Mouse (Mus musculus) liver, embryonic 12.5 days (tissue): Measurements from ENCODE around the gene Fsd1. TPM values are rescaled to one million over a fixed set of nuclear protein-coding genes. Genes with fewer than 3 reads are reported as not detected.
A peak's percentile ranks its signal among the peaks of the same experiment; 100 is the strongest.
"Not testable (repeated sequence)": the region's sequence is repeated elsewhere in the genome, so short reads cannot be mapped to it uniquely, and the experiment has no call there.

Experiments used
- ATAC-seq: fragments of 200-750 bp; cut with Nextera tagmentation; 2 replicates; pipeline ENCODE4 v1.8.0; 2017; ENCODE audit warnings: moderate number of reproducible peaks, mild to moderate bottlenecking, moderate library complexity
- H3K27ac ChIP-seq: fragments of 300-500 bp; sonication (generic); 2 replicates; pipeline ENCODE4 v1.5.1; 2016; ENCODE audit warnings: mild to moderate bottlenecking
- H3K27me3 ChIP-seq: fragments of 300-500 bp; sonication (generic); replicated peaks from 2 replicates; pipeline ENCODE4 v1.6.1; 2016; ENCODE audit warnings: mild to moderate bottlenecking, moderate library complexity
- H3K36me3 ChIP-seq: fragments of 300-500 bp; sonication (generic); 2 replicates; pipeline ENCODE4 v1.6.1; 2016; ENCODE audit warnings: mild to moderate bottlenecking, moderate library complexity
- H3K4me1 ChIP-seq: fragments of 300-500 bp; sonication (generic); 2 replicates; pipeline ENCODE4 v1.6.1; 2016
- H3K4me2 ChIP-seq: fragments of 300-500 bp; sonication (generic); 2 replicates; pipeline ENCODE4 v1.6.1; 2016; ENCODE audit warnings: mild to moderate bottlenecking, moderate library complexity
- H3K4me3 ChIP-seq: fragments of 300-500 bp; sonication (generic); 2 replicates; pipeline ENCODE4 v1.5.1; 2016; ENCODE audit warnings: mild to moderate bottlenecking, moderate library complexity
- H3K9ac ChIP-seq: fragments of 300-500 bp; sonication (generic); 2 replicates; pipeline ENCODE4 v1.6.1; 2016; ENCODE audit warnings: mild to moderate bottlenecking, moderate library complexity
- H3K9me3 ChIP-seq: fragments of 300-500 bp; sonication (generic); replicated peaks from 2 replicates; pipeline ENCODE4 v1.6.1; 2016; ENCODE audit warnings: mild to moderate bottlenecking, moderate library complexity
- WGBS: fragments of 180-500 bp; shearing (Covaris S2); methylation state at CpG from one replicate; pipeline ENCODE4 v1.1.7; 2016; ENCODE audit not compliant: insufficient replicate concordance; 5-methylcytosine and 5-hydroxymethylcytosine counted together
- polyA plus RNA-seq: library from polyadenylated mRNA; unstranded; fragments of >200 nt; fragmentation: Nextera tagmentation; extraction: Ambion mirVana; gene quantifications from 2 replicates; pipeline ENCODE4 v1.2.1, GENCODE M21; 2016

Gene Fsd1
- polyA plus RNA-seq = 1.7 and 2.3 TPM in 2 replicates

- peak within 1 kb of the TSS; percentile 44 for H3K4me2 ChIP-seq
- 8% methylated on average over 35 of the region's 35 CpGs for WGBS
- H3K9ac ChIP-seq = no peak within 1 kb of the TSS
- H3K36me3 ChIP-seq = no peaks in the 10 kb centered on the region
- no peak within 1 kb of the TSS for H3K27ac ChIP-seq
- H3K9me3 ChIP-seq = no peaks in the 10 kb centered on the region
- ATAC-seq = no peak
- peak within 1 kb of the TSS; percentile 21; the same call in 1 of the 2 replicates for H3K4me3 ChIP-seq
- peaks cover 43% of the 10 kb centered on the region for H3K27me3 ChIP-seq
- no peaks in the 10 kb centered on the region for H3K4me1 ChIP-seq
These were observed at the start of gene Fsd1 for GRCm38 (mm10) chr17:55986030-55986961. Fsd1 (plus strand) TSS chr17:55986509.

- H3K4me3 ChIP-seq = peak overlapping the region; percentile 66
- peak overlapping the region; percentile 80 for H3K9ac ChIP-seq
- peak overlapping the region; percentile 86 for H3K4me2 ChIP-seq
- not testable (repeated sequence) for ATAC-seq, H3K9me3 ChIP-seq, H3K27me3 ChIP-seq
- H3K4me1 ChIP-seq = peaks cover 14% of the 10 kb centered on the region
- peaks cover 20% of the 10 kb centered on the region for H3K36me3 ChIP-seq
- WGBS = 33% methylated on average over 10 of the region's 10 CpGs
- peak overlapping the region; percentile 95 for H3K27ac ChIP-seq
These were observed 41.9 kb upstream of the Fsd1 start for GRCm38 (mm10) chr17:55944387-55944865.

GRCm38 (mm10) chr17:55944866-55945682 lies 41.2 kb upstream of the Fsd1 start:
- ATAC-seq = peak; percentile 96
- Histone ChIP-seq H3K36me3 (peaks cover 13% of the 10 kb centered on the region), H3K9ac (peak overlapping the region; percentile 80), H3K4me1 (peaks cover 14% of the 10 kb centered on the region), H3K27ac (peak overlapping the region; percentile 95), H3K4me2 (peak overlapping the region; percentile 86), H3K4me3 (peak overlapping the region; percentile 66)
- under 1% methylated on average over 56 of the region's 56 CpGs for WGBS
- not testable (repeated sequence) for H3K27me3 ChIP-seq, H3K9me3 ChIP-seq

GRCm38 (mm10) chr17:55945696-55946095 lies 40.6 kb upstream of the Fsd1 start:
- Histone ChIP-seq H3K9ac (peak overlapping the region; percentile 80), H3K9me3 (no peaks in the 10 kb centered on the region), H3K36me3 (peaks cover 8% of the 10 kb centered on the region; the same call in 1 of the 2 replicates), H3K27me3 (no peaks in the 10 kb centered on the region), H3K4me3 (peak overlapping the region; percentile 66), H3K4me2 (peak overlapping the region; percentile 86), H3K27ac (peak overlapping the region; percentile 95), H3K4me1 (peaks cover 14% of the 10 kb centered on the region)
- no peak for ATAC-seq
- 39% methylated on average over 5 of the region's 5 CpGs for WGBS

- no peak overlapping the region for H3K4me2 ChIP-seq
- no peak overlapping the region for H3K9ac ChIP-seq
- peaks cover under 1% of the 10 kb centered on the region; the same call in 1 of the 2 replicates for H3K27me3 ChIP-seq
- H3K4me1 ChIP-seq = peaks cover 14% of the 10 kb centered on the region
- H3K36me3 ChIP-seq = no peaks in the 10 kb centered on the region
- no peak overlapping the region for H3K4me3 ChIP-seq
- H3K9me3 ChIP-seq = no peaks in the 10 kb centered on the region
- no peak overlapping the region for H3K27ac ChIP-seq
- WGBS = 70% methylated on average over 4 of the region's 4 CpGs
- ATAC-seq = no peak
These were observed 37.7 kb upstream of the Fsd1 start for GRCm38 (mm10) chr17:55948647-55949046.

GRCm38 (mm10) chr17:55949400-55949799 lies 36.9 kb upstream of the Fsd1 start, which contains the start of gene Zfp119b:
Zfp119b (minus strand) TSS chr17:55949500.
- Histone ChIP-seq H3K4me2 (no peak within 1 kb of the TSS), H3K4me3 (no peak within 1 kb of the TSS), H3K36me3 (no peaks in the 10 kb centered on the region), H3K27me3 (peaks cover 8% of the 10 kb centered on the region), H3K27ac (no peak within 1 kb of the TSS), H3K4me1 (peaks cover 14% of the 10 kb centered on the region), H3K9ac (no peak within 1 kb of the TSS), H3K9me3 (no peaks in the 10 kb centered on the region)
- no peak for ATAC-seq
- 77% methylated on average over 2 of the region's 2 CpGs for WGBS

- H3K27me3 ChIP-seq = peaks cover 20% of the 10 kb centered on the region
- no peak overlapping the region for H3K4me3 ChIP-seq
- ATAC-seq = no peak
- 62% methylated on average over 9 of the region's 9 CpGs for WGBS
- H3K9me3 ChIP-seq = no peaks in the 10 kb centered on the region
- H3K4me2 ChIP-seq = no peak overlapping the region
- no peaks in the 10 kb centered on the region for H3K36me3 ChIP-seq
- H3K9ac ChIP-seq = no peak overlapping the region
- H3K4me1 ChIP-seq = peaks cover 10% of the 10 kb centered on the region
- no peak overlapping the region for H3K27ac ChIP-seq
These were observed 35.7 kb upstream of the Fsd1 start for GRCm38 (mm10) chr17:55950601-55951000.

GRCm38 (mm10) chr17:55952041-55952440 lies 34.3 kb upstream of the Fsd1 start:
- H3K36me3 ChIP-seq = no peaks in the 10 kb centered on the region
- H3K4me3 ChIP-seq = no peak overlapping the region
- no peak overlapping the region for H3K27ac ChIP-seq

GRCm38 (mm10) chr17:55952447-55953027 lies 33.8 kb upstream of the Fsd1 start, which contains the start of gene Ebi3:
Ebi3 (plus strand) TSS chr17:55952640.
- H3K27me3 ChIP-seq = peaks cover 25% of the 10 kb centered on the region
- H3K4me3 ChIP-seq = no peak within 1 kb of the TSS
- peak within 1 kb of the TSS; percentile 5; the same call in 1 of the 2 replicates for H3K4me2 ChIP-seq
- no peaks in the 10 kb centered on the region for H3K9me3 ChIP-seq
- H3K27ac ChIP-seq = no peak within 1 kb of the TSS
- no peak for ATAC-seq
- H3K4me1 ChIP-seq = peaks cover 23% of the 10 kb centered on the region
- WGBS = 42% methylated on average over 6 of the region's 6 CpGs
- no peaks in the 10 kb centered on the region for H3K36me3 ChIP-seq
- no peak within 1 kb of the TSS for H3K9ac ChIP-seq

More at GRCm38 (mm10) chr17:55952041-55952440, 34.3 kb upstream of the Fsd1 start:
- Histone ChIP-seq H3K27me3 (peaks cover 25% of the 10 kb centered on the region), H3K4me2 (no peak overlapping the region), H3K9me3 (no peaks in the 10 kb centered on the region), H3K4me1 (peaks cover 19% of the 10 kb centered on the region), H3K9ac (no peak overlapping the region)
- ATAC-seq = no peak

- ATAC-seq = no peak
- Histone ChIP-seq H3K4me1 (peaks cover 35% of the 10 kb centered on the region), H3K27me3 (peaks cover 25% of the 10 kb centered on the region), H3K27ac (no peak overlapping the region), H3K9me3 (no peaks in the 10 kb centered on the region), H3K9ac (no peak overlapping the region), H3K4me3 (no peak overlapping the region), H3K4me2 (no peak overlapping the region), H3K36me3 (no peaks in the 10 kb centered on the region)
- WGBS = 68% methylated on average over 6 of the region's 6 CpGs
These were observed 32.6 kb upstream of the Fsd1 start for GRCm38 (mm10) chr17:55953751-55954150.

- no peaks in the 10 kb centered on the region for H3K9me3 ChIP-seq
- H3K9ac ChIP-seq = no peak overlapping the region
- H3K27ac ChIP-seq = no peak overlapping the region
- ATAC-seq = no peak
- H3K4me2 ChIP-seq = no peak overlapping the region
- H3K4me1 ChIP-seq = peaks cover 35% of the 10 kb centered on the region
- H3K4me3 ChIP-seq = no peak overlapping the region
- H3K36me3 ChIP-seq = no peaks in the 10 kb centered on the region
- peaks cover 25% of the 10 kb centered on the region for H3K27me3 ChIP-seq
- 42% methylated on average over 16 of the region's 16 CpGs for WGBS
These were observed 32.1 kb upstream of the Fsd1 start for GRCm38 (mm10) chr17:55954229-55954628.
